Mouse (Mus musculus) liver, embryonic 14.5 days (tissue): ENCODE data around the gene Hist1h2bk.
"Not testable (repeated sequence)": the region's sequence is repeated elsewhere in the genome, so short reads cannot be mapped to it uniquely, and the experiment has no call there.

ENCODE experiments used
- CTCF ChIP-seq: IDR thresholded peaks from 2 replicates; pipeline ENCODE4 v1.5.1; 2016; ENCODE audit warnings: antibody characterized with exemption, low read depth, control low read depth
- EP300 ChIP-seq: IDR thresholded peaks from 2 replicates; pipeline ENCODE4 v1.6.1; 2016; ENCODE audit warnings: antibody characterized with exemption, low read depth

- TF ChIP-seq CTCF, EP300: not testable (repeated sequence)
Observed at GRCm38 (mm10) chr13:22084140-22084539, 48.5 kb downstream of the Hist1h2bk start, which contains the start of gene Vmn1r188.
